Mouse (Mus musculus): ENCODE measurements at regions not wholly inside any gene's neighbourhood (a gene's known extent, or its start where the extent isn't known, plus 50 kb on each side); places are given as distances from the start of the nearest gene placed in this dataset.

DNA sequence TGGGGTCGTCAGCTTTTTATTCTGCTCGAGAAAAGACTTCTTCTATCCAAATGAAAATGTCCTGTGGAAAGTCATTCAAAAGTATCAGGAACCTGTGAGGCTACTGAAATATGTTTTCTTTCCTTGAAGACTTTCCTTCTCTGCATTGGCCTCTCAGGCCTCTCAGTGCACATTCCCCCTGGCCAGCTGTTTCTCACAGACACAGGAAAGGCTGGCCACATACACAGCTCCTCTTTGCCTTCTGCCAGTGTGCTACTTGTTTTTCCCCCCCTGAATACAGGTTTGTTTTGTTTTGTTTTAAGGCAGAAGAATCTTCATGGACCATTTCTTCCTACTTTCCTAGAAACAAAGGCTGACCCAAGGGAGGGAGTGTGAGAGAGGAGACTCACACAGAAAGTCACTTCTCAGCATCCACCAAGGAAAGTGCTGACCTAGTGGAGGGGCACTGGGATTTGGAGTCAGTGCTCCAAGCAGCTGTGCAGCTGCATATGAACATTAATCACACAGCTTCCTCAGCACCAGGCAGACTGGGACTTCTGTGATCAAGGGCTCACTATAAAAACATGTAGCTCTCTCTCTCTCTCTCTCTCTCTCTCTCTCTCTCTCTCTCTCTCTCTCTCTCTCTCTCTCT lies 324.0 kb downstream of the Etaa1 start:
- peak; percentile 41 for DNase-seq (ENCODE audit: low read depth, low spot score)

DNA sequence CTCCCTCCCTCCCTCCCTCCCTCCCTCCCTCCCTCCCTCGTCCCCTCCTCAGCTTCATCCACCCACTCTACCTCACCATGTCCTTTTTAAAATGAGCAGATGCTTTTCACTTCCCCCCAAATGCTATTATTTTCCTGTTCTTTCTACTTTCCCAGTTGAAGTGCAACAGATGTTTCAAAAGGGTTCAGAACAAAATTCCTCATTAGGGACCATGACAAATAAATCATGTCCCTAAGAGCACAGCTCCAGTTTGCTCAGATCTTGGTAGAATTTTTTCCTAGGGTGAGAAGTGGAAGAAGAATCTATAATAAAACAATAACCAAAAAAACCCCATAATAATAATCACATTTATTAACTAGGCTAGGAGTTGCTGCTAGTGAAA lies 323.5 kb downstream of the Etaa1 start:
- peak; percentile 23 for DNase-seq (ENCODE audit: low read depth, low spot score)

DNA sequence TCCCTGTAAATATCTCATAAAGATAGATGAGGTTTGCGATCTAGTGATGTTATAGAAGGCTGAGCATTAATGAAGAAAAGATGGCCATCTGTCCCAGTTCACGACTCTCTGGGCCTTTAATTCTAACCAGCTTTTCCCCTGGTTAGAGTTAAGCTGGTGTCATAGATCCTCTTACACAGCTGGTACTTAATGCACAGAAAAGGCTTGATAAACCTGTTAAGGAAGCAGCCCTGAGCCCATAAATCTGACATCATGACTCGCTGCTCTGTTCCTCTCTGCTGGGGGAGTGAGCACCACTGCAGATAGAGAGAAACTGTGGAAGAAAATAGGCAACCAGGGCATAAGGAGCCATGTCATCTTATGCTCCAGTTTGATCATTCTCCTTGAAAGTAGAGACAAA lies 316.5 kb downstream of the Etaa1 start:
- no peak for DNase-seq (ENCODE audit: low read depth, low spot score)

DNA sequence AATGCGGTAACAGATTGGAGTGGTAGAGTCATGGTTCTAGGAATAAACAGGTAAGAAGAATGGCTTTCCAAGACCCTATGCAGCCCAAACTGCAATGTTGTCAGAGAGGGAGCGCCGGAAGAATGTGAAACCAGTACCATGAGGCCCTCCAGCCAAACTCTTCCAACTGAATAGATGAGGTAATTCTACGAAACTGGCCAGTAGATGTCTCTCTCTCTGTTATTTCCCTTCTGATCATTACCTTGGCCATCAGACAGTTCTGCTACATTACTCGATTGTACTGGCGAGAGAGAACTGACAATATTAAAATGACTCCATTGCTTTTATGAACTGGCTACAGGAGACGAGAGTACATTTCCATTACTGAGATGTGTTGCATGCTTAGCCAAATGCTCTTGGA lies 313.8 kb downstream of the Etaa1 start:
- DNase-seq (ENCODE audit: low read depth, low spot score): no peak

GRCm38 (mm10) chr11:17647441-17647840 lies 306.2 kb downstream of the Etaa1 start:
- DNase-seq (ENCODE audit: low read depth, low spot score): no peak

DNA sequence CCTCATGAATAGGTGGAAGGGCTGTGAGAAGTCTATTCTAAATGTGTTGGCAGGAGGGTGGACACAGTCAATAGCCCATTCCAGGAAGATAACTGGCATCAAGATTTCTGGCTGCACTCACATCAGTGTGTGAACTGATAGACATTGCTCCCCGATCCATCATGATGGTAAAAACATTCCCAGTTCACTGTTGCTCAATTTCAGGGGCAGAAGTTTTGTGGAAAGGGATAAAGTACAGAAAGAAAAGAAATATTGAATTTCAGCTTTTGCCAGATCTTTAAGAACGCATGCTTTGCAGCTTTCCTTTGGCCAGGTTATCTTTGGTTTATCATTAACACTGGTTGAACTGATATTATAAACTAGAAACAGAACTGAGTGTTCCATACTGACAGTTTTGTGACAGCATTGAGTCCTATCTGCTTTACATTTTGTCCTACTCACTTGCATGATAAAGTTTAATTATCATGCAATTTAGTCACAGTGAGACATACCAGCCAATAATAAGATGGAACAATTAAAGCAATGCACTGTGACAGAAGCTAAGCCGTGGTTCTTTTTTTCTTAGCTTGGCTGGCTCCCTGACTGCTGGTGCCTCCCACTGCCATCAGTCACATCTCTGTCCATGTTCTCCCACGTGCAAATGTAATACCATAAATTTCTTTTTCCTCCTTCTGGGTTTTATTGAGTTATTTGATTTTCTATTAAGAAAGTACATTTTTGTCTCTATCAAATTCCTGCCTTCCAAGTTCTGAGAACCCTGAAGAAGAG lies 302.1 kb downstream of the Etaa1 start:
- no peak for DNase-seq (ENCODE audit: low read depth, low spot score)

- no peak for DNase-seq (ENCODE audit: low read depth, low spot score)
Observed at GRCm38 (mm10) chr11:17655840-17656239, 297.8 kb downstream of the Etaa1 start.

GRCm38 (mm10) chr11:17657720-17658119 lies 296.0 kb downstream of the Etaa1 start:
- no peak for DNase-seq (ENCODE audit: low read depth, low spot score)

DNA sequence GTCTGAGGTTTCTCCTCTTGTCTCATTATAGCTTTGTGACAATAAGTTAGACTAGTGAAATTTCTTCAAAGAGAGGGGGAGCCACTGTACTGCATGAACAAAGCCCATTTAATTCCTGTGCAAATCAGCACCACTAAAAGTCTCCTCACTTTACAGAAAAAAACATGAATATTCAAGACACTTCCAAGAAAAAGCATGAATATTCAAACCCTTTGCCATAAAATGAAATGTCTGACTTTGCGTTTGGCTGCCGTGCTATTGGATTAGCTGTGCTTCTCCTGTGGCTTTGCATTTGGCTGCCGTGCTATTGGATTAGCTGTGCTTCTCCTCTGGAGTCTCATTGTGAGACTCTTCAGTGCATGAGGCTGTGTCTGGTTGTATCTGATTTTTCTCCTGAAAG lies 295.4 kb downstream of the Etaa1 start:
- DNase-seq (ENCODE audit: low read depth, low spot score): no peak

DNA sequence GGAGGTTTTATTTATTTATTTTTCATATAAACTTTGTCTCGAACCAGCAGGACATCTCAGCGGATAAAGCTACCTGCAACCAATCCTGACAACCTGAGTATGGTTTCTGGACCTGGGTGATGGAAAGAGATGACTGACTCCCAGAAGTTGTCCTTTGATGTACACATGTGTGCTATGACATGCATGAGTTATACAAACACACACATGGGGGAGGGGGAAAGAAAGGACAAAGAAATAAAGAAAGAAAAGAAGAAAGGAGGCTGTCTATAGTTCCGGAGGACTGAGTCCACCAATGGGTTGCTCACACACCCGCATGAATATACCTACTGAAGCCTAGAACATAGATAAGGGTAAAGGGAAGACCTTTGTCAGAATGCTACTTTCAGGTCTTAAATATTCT lies 295.0 kb downstream of the Etaa1 start:
- no peak for DNase-seq (ENCODE audit: low read depth, low spot score)

DNA sequence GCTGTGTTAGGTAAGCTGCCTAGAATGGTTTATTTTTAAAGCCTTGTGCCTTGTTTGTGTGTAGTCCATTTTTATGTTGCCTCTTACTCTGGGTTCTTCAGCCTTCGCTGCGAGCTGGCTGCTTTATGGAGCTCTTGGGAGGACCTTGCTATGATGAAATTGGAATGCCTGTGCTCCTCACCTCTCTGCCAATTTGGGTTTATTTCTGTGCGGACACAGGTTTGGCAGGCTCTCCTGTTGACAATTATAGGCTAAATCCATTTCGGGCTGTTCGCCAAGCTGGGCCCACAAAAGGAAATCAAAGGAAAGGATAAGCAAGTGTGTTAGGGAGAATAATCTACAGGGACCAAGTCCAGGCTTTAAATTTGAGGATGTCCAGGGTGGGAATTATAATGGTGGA lies 289.8 kb downstream of the Etaa1 start:
- no peak for DNase-seq (ENCODE audit: low read depth, low spot score)

DNA sequence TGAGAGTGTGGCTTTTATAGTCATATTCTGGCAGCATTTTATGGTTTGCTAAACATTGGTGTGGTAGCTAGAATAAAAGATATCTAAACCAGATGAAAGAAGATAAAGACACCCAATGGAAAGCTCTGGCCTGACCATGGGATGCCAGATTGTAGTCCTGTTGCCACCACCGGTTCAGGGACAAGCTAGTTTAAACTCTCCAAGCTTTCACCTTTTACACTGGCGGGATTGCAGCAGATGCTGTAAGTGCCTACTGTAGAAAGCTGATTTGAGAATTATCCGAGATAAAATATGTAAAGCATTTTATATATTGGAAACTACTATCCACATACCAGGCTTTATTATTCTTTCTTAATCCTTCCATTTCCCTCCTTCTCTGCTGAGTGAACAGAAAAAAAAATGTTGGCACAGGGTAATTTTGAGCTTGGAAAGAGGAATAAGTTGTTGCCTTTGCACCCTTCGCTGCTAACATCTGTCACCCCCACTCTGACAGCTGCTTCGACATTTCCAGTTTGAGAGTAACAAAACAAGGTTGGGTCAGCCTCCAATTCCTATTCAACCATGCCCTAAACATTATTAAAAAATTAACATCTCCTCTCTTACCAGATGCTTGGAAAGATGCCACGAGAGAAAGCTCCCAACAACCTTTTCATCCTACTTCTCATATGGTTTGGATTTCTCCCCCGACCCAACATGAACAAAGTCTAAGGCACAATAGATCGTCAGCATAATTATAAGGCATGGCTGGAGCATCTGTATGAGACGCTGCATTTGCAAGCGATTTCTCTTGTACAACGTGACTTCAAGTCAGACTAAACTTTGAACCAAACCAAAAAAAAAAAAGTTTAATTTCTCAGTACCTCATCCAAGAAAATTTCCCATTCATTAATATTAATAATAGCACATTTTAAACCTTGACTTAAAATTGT lies 287.8 kb downstream of the Etaa1 start:
- no peak for DNase-seq (ENCODE audit: low read depth, low spot score)

GRCm38 (mm10) chr11:17680998-17681397 lies 272.7 kb downstream of the Etaa1 start:
- no peak for DNase-seq (ENCODE audit: low read depth, low spot score)

- peak; percentile 47 for DNase-seq (ENCODE audit: low read depth, low spot score)
Observed at GRCm38 (mm10) chr11:17685711-17686113, 268.0 kb downstream of the Etaa1 start.

- no peak for DNase-seq (ENCODE audit: low read depth, low spot score)
Observed at GRCm38 (mm10) chr11:17686806-17687205, 266.9 kb downstream of the Etaa1 start.

- DNase-seq (ENCODE audit: low read depth, low spot score): no peak
Observed at GRCm38 (mm10) chr11:17694145-17694544, 259.5 kb downstream of the Etaa1 start.

DNA sequence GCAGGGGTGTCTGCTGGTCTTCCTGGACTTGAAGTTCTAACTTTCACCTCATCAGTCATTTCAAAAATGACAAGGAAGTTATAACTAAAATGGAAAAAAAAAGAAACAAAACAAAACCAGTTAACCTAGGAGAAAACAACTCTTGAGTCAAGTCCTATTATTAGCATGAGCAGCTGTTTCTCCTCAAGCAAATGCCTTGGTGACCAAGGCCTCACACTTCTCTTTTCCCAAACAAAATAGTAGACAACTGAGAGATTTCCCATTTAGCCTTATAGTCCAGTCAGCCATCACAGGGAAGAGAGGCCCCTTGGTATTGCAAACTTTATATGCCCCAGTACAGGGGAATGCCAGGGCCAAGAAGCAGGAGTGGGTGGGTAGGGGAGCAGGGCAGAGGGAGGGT lies 244.9 kb downstream of the Etaa1 start:
- no peak for DNase-seq (ENCODE audit: low read depth, low spot score)

DNA sequence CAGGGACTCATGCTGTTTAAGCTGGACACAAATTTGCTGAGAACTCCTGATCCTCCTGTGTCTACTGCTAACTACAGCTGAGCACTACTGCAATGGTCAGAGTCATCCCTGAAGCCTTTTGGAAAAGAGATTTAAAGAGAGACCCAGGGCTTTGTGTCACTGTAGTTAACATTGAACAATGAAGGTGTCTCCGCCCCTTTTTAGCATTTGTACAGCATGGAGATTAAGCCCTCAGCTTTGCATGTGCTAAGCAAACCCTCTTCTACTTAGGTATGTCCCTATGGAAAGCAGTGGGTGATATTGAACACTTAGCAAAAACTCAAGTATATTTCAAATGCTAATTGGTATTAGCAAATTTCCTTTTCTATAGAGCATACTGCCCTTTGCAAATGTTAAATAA lies 231.6 kb downstream of the Etaa1 start:
- no peak for DNase-seq (ENCODE audit: low read depth, low spot score)

DNA sequence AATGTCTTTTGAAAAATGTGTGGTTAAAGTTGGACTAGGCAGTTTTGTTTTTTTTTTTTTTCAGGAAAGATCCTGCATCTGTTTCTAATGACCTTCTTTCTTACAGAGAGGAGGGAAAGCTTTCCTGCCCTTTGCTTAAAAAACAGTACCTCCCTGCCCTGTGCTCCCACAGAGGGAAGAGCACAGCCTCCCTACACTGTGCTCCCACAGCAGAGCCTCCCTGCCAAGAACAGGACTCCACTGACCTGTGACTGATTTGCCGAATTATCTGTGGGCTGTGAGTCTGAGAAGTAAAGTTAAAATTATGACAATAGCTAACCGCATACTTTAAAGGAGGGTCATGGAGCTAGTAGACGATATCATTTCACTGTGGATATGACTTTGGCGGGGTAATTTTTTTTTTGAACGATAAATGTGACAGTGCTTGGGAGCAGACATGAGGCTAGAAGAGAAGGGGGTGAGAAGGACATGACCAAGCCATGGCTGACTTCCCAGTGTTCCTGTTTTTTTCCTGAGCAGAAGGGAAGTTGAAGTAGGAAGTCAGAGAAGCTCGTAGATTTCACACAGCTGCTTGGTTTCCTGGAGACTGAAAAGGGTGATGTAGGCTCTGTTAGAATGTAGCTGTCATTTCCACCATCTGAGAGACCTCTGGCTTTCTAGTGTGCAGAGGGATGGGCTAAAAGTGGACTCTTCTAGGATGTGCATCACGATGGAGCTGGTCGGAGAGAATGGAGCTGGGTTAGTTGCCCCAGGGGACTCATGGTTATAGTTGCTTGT lies 226.2 kb downstream of the Etaa1 start:
- no peak for DNase-seq (ENCODE audit: low read depth, low spot score)

GRCm38 (mm10) chr11:17733075-17733474 lies 220.6 kb downstream of the Etaa1 start:
- DNase-seq (ENCODE audit: low read depth, low spot score): no peak

DNA sequence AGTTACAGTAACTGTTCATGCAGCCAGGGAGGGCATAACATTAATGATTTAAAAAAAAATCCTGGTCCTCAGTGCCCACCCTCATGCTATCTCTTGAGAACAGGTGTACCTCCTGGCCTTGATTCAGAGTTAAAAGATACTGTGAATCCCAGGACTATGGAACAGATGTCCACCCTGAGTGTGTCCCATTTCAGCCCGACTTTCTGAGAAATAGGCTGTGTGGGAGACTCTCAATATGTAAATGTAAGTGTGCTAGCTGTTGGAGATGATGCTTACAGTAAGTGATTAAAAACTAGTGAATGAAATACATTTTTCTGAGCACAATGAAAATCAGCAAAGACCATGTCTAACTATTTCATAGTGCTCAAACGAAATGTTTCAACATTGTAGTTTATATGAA lies 219.2 kb downstream of the Etaa1 start:
- DNase-seq (ENCODE audit: low read depth, low spot score): no peak

- DNase-seq (ENCODE audit: low read depth, low spot score): no peak
Observed at GRCm38 (mm10) chr11:17738879-17739278, 214.8 kb downstream of the Etaa1 start.
